Mouse (Mus musculus): Measurements from ENCODE around the gene Plb1. TPM values are rescaled to one million over a fixed set of nuclear protein-coding genes. Genes with fewer than 3 reads are reported as not detected.

Plb1 gene
- total and polyA plus RNA-seq, 3 experiments = 0.51 to 2.3 (median 0.66) TPM

DNA sequence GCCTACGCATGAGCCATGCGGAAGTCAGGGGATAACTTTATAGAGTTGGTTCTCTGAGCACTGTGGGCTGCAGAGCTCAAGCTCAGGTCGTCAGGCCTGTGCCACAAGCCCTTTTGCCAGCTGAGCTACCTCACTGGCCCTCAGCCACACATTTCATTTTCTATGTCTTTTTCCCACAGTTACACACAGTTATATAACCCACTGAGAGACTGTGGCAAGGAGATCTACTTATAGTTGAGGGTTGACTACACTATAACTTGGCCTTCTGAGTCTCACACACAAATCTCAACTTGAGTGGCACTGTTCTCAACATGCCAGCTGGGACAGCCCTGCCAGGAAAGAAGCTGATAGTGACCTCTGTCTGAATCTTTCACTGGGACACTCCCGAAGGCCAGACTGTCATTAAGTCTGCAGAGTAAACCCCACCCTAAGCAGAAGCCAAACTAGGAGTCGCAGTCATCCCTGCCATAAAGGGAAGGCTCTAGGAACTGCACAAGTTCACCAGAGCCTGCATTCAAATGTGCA is 182.0 kb downstream of the Plb1 start:
- H3K79me2 ChIP-seq (replicated peaks; ENCODE audit: control insufficient read depth, extremely low read depth, insufficient read depth, poor library complexity, severe bottlenecking) = no peaks in the 10 kb centered on the region
- no peak overlapping the region for H3K4me3 ChIP-seq (replicated peaks in 1 of 3; ENCODE audit: low read depth in 2 of 3, low read length in 2 of 3, poor library complexity in 1 of 3)
- in situ Hi-C loops (cut with MboI; ENCODE audit: low pct_ligation_motif_present, low pct_unique_long_range_greater_than_20kb, low sequenced_read_pairs) = no loop called here
- no peak overlapping the region for H3K4me2 ChIP-seq (ENCODE audit: insufficient read depth, low read depth, poor library complexity, severe bottlenecking)
- no peaks in the 10 kb centered on the region for H3K9me3 ChIP-seq (replicated peaks; ENCODE audit: low read length)
- H3K27me3 ChIP-seq (replicated peaks) = no peaks in the 10 kb centered on the region
- TF ChIP-seq RCOR1 (conservative IDR thresholded peaks at IDR 0.05; ENCODE audit: low read depth, low read length) (no peak), JUN (IDR thresholded peaks at IDR 0.05; ENCODE audit: insufficient read depth, low read depth, low read length) (no peak), CTCF (conservative IDR thresholded peaks at IDR 0.05 in 1 of 2, IDR thresholded peaks at IDR 0.05 in 1 of 2; ENCODE audit: low read depth in 2 of 2, low read length in 2 of 2) (no peak), ZMIZ1 (IDR thresholded peaks at IDR 0.05; ENCODE audit: low read depth, low read length) (no peak), SIN3A (IDR thresholded peaks at IDR 0.05; ENCODE audit: low read length) (no peak), GABPA (IDR thresholded peaks at IDR 0.05; ENCODE audit: insufficient replicate concordance, low read depth, low read length) (no peak)
- no peak for DNase-seq (ENCODE audit: extremely low read depth)
- dilution Hi-C loops (cut with MboI; ENCODE audit: extremely low pct_ligation_motif_present, extremely low pct_unique_long_range_greater_than_20kb, low sequenced_read_pairs) = no loop called here
- peaks cover 10 to 45% of the 10 kb centered on the region in 2 experiments for H3K4me1 ChIP-seq (ENCODE audit: control insufficient read depth in 1 of 2, insufficient read depth in 2 of 2)
- no peak overlapping the region for H3K27ac ChIP-seq (ENCODE audit: insufficient read depth, low read depth)
- no peaks in the 10 kb centered on the region for H3K36me3 ChIP-seq (replicated peaks in 1 of 2; ENCODE audit: control insufficient read depth in 1 of 2, insufficient read depth in 1 of 2, low read length in 1 of 2)
- no peak overlapping the region for H3K9ac ChIP-seq (ENCODE audit: insufficient read depth, low read depth)

DNA sequence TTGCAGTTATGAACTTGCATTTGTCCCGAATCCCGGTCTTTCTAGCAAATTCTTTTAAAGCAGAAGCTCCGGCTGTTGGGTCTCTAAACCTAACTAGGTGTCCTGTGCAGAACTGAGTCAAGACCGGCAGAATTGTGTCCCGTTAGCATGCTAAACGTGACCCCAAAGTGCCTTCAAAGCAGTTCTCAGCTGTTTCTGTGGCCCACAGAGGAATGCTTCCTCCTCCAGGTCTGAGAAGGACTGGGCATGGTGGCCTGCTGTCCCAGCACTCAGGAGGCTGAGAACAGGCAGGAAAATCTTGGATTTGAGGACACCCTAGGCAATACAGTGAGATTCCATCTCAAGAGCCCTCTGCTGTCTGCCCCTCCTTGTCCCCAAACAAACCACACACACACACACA is 183.0 kb downstream of the Plb1 start:
- no peaks in the 10 kb centered on the region for H3K79me2 ChIP-seq (replicated peaks; ENCODE audit: control insufficient read depth, extremely low read depth, insufficient read depth, poor library complexity, severe bottlenecking)
- H3K9me3 ChIP-seq (replicated peaks; ENCODE audit: low read length) = no peaks in the 10 kb centered on the region
- no peaks in the 10 kb centered on the region for H3K27me3 ChIP-seq (replicated peaks)
- TF ChIP-seq BHLHE40 (IDR thresholded peaks at IDR 0.05; ENCODE audit: low read depth, low read length) (no peak), TBP (conservative IDR thresholded peaks at IDR 0.05; ENCODE audit: low read depth, low read length) (no peak), MXI1 (IDR thresholded peaks at IDR 0.05; ENCODE audit: low read depth, low read length) (no peak), GABPA (IDR thresholded peaks at IDR 0.05; ENCODE audit: insufficient replicate concordance, low read depth, low read length) (no peak), ELF1 (IDR thresholded peaks at IDR 0.05; ENCODE audit: low read depth, low read length) (no peak), RAD21 (IDR thresholded peaks at IDR 0.05; ENCODE audit: low read depth, low read length) (no peak), KAT2A (IDR thresholded peaks at IDR 0.05; ENCODE audit: insufficient replicate concordance, low read length) (no peak), NELFE (IDR thresholded peaks at IDR 0.05; ENCODE audit: low read depth, low read length) (no peak), MAX (IDR thresholded peaks at IDR 0.05; ENCODE audit: low read length) (no peak), SMC3 (IDR thresholded peaks at IDR 0.05; ENCODE audit: low read depth, low read length) (no peak), RCOR1 (conservative IDR thresholded peaks at IDR 0.05; ENCODE audit: low read depth, low read length) (no peak), USF1 (IDR thresholded peaks at IDR 0.05; ENCODE audit: low read depth, low read length) (no peak), MEF2A (IDR thresholded peaks at IDR 0.05; ENCODE audit: borderline replicate concordance, low read depth, low read length) (no peak), HCFC1 (IDR thresholded peaks at IDR 0.05; ENCODE audit: low read depth, low read length) (no peak)
- dilution Hi-C loops (cut with MboI; ENCODE audit: extremely low pct_ligation_motif_present, extremely low pct_unique_long_range_greater_than_20kb, low sequenced_read_pairs) = no loop called here
- in situ Hi-C loops (cut with MboI; ENCODE audit: low pct_ligation_motif_present, low pct_unique_long_range_greater_than_20kb, low sequenced_read_pairs) = no loop called here
- H3K27ac ChIP-seq (ENCODE audit: insufficient read depth, low read depth) = no peak overlapping the region
- H3K4me3 ChIP-seq (replicated peaks in 1 of 3; ENCODE audit: low read depth in 2 of 3, low read length in 2 of 3, poor library complexity in 1 of 3) = no peak overlapping the region
- DNase-seq (ENCODE audit: extremely low read depth) = no peak
- no peak overlapping the region for H3K4me2 ChIP-seq (ENCODE audit: insufficient read depth, low read depth, poor library complexity, severe bottlenecking)
- peaks cover 10 to 45% of the 10 kb centered on the region in 2 experiments for H3K4me1 ChIP-seq (ENCODE audit: control insufficient read depth in 1 of 2, insufficient read depth in 2 of 2)
- H3K9ac ChIP-seq (ENCODE audit: insufficient read depth, low read depth) = no peak overlapping the region
- no peaks in the 10 kb centered on the region for H3K36me3 ChIP-seq (replicated peaks in 1 of 2; ENCODE audit: control insufficient read depth in 1 of 2, insufficient read depth in 1 of 2, low read length in 1 of 2)

Other genes starting within 250 kb of the Plb1 start
- gene Fosl2, start 96.9 kb upstream of the Plb1 start, total RNA-seq (2012; rRNA removed) = 0.17 and 0.59 TPM in 2 replicates
- 0.23 TPM in 2 replicates for gene Fosl2, start 96.9 kb upstream of the Plb1 start, total RNA-seq (2014; rRNA removed)
- gene Fosl2, start 96.9 kb upstream of the Plb1 start, polyA plus RNA-seq (2012; ENCODE audit: insufficient read length, low read depth) = 0.52 and 0.91 TPM in 2 replicates
- gene Ppp1cb, start 226.1 kb downstream of the Plb1 start, total RNA-seq (2012; rRNA removed) = 45.3 and 50.8 TPM in 2 replicates
- gene Ppp1cb, start 226.1 kb downstream of the Plb1 start, total RNA-seq (2014; rRNA removed) = 116 and 127 TPM in 2 replicates
- gene Ppp1cb, start 226.1 kb downstream of the Plb1 start, polyA plus RNA-seq (2012; ENCODE audit: insufficient read length, low read depth) = 188 and 194 TPM in 2 replicates